Mouse (Mus musculus) spleen, adult 2 months (tissue): ENCODE results near the gene Serf2. TPM values are rescaled to one million over a fixed set of nuclear protein-coding genes. Genes with fewer than 3 reads are reported as not detected.

Experiments used
- DNase-seq, 2 experiments: peaks; one replicate each; pipeline versions ENCODE4 v3.0.0 to v3.0.0-alpha.2; 2012 to 2021; ENCODE audit warnings: low spot score in 2 of 2, low read depth in 1 of 2
- H3K27ac ChIP-seq: fragments of 200-500 bp; 2 replicates; pipeline ENCODE4 v1.5.1; 2012; ENCODE audit warnings: low read length, inconsistent platforms; ENCODE audit not compliant: insufficient read depth
- H3K27me3 ChIP-seq: fragments of 200-500 bp; 2 replicates; pipeline ENCODE4 v1.6.1; 2012; ENCODE audit warnings: mild to moderate bottlenecking, moderate library complexity, low read length, inconsistent platforms; ENCODE audit not compliant: control insufficient read depth, insufficient read depth
- H3K36me3 ChIP-seq: fragments of 200-500 bp; 2 replicates; pipeline ENCODE4 v1.6.1; 2012; ENCODE audit warnings: mild to moderate bottlenecking, low read length, inconsistent platforms; ENCODE audit not compliant: control insufficient read depth, insufficient read depth
- H3K4me1 ChIP-seq: fragments of 200-500 bp; 2 replicates; pipeline ENCODE4 v1.6.1; 2011; ENCODE audit warnings: inconsistent platforms; ENCODE audit not compliant: control insufficient read depth, insufficient read depth, insufficient read length
- H3K4me3 ChIP-seq: fragments of 200-500 bp; 2 replicates; pipeline ENCODE4 v1.5.1; 2011; ENCODE audit warnings: mild to moderate bottlenecking, inconsistent platforms; ENCODE audit not compliant: insufficient read depth, insufficient read length; ENCODE audit errors: extremely low read depth
- CTCF ChIP-seq: fragments of 200-500 bp; IDR thresholded peaks from 2 replicates; pipeline ENCODE4 v1.5.1; 2011; ENCODE audit warnings: mild to moderate bottlenecking, inconsistent platforms; ENCODE audit not compliant: insufficient read depth, insufficient read length, insufficient replicate concordance; ENCODE audit errors: extremely low read depth
- POLR2A ChIP-seq: fragments of 200-500 bp; IDR thresholded peaks from 2 replicates; pipeline ENCODE4 v1.6.1; 2011; ENCODE audit warnings: low read depth, low read length, inconsistent platforms
- WGBS: fragments of 180-500 bp; shearing (Covaris S2); methylation state at CpG from one replicate; pipeline ENCODE4 v1.1.7; 2018; 5-methylcytosine and 5-hydroxymethylcytosine counted together
- polyA plus RNA-seq: library from polyadenylated mRNA; depleted of rRNA; stranded (reverse); fragments of >200 nt; gene quantifications from 2 replicates; pipeline ENCODE4 v1.2.3, GENCODE M21; 2012

The Serf2 gene
- polyA plus RNA-seq, 1 experiment: 206 TPM

- no peak for TF ChIP-seq CTCF
- TF ChIP-seq POLR2A: no peak
- H3K4me1 ChIP-seq: peaks cover 5% of the 10 kb centered on the region; the same call in 1 of the 2 replicates
- no peak for DNase-seq
- no peaks in the 10 kb centered on the region for H3K27me3 ChIP-seq
- no peak overlapping the region for H3K4me3 ChIP-seq
- no peak overlapping the region for H3K27ac ChIP-seq
- 84% methylated on average over 4 of the region's 4 CpGs for WGBS
- H3K36me3 ChIP-seq: peaks cover 19% of the 10 kb centered on the region
These were observed 9.2 kb upstream of the Serf2 start for GRCm38 (mm10) chr2:121439746-121440145.

DNA sequence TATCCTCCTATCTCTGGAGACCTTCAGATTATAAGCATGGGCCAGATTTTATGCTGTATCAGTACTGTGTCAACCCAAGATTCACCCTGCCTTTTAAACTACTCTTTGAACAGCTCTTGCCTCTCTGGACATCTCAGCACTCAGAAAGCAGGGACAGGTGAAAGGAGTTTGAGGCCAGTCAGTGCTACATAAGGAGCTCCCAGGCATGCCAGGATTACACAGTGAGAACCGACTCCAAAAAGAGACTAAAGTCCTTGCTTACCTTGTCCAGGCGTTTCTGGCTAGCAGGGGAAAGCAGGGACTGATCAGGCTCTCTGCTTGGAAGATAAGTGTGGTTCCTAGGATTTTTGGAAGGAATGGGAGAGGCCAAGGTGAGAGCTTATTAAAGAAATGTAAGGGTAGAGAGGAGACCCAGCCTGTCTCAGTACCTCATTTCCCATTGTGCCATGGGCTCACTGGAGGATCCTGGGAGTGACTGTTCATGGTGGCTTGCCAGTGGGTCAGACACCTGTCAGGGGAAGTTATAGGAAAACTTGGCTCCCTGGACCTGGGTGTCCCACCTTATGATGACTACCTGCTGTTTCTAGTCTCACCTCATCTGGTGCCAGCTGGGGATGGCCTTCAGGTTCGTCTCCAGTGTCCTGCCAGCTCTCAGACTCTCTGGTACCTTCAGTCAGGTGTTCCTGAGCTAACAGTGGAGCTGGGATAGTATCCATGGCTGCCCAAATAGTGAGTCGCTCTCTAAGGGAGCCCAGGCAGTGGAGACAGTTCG lies 8.0 kb upstream of the Serf2 start:
- Histone ChIP-seq H3K4me1 (peaks cover 5% of the 10 kb centered on the region; the same call in 1 of the 2 replicates), H3K4me3 (no peak overlapping the region), H3K36me3 (peaks cover 12% of the 10 kb centered on the region), H3K27me3 (no peaks in the 10 kb centered on the region), H3K27ac (no peak overlapping the region)
- no peak for DNase-seq
- TF ChIP-seq POLR2A: no peak
- WGBS: 74% methylated on average over 5 of the region's 5 CpGs

- 14% methylated on average over 11 of the region's 11 CpGs for WGBS
- TF ChIP-seq POLR2A (no peak), CTCF (no peak)
- Histone ChIP-seq H3K4me1 (peaks cover 5% of the 10 kb centered on the region; the same call in 1 of the 2 replicates), H3K27me3 (no peaks in the 10 kb centered on the region), H3K27ac (peak overlapping the region; percentile 57), H3K36me3 (peaks cover 11% of the 10 kb centered on the region), H3K4me3 (peak overlapping the region; percentile 69)
- peak; percentile 74 to 76 for DNase-seq
These were observed 7.2 kb upstream of the Serf2 start for GRCm38 (mm10) chr2:121441800-121442199.

GRCm38 (mm10) chr2:121442259-121443067 lies 6.5 kb upstream of the Serf2 start:
- H3K4me1 ChIP-seq: peaks cover 5% of the 10 kb centered on the region; the same call in 1 of the 2 replicates
- 1% methylated on average over 30 of the region's 30 CpGs for WGBS
- peak overlapping the region; percentile 58 for H3K27ac ChIP-seq

DNA sequence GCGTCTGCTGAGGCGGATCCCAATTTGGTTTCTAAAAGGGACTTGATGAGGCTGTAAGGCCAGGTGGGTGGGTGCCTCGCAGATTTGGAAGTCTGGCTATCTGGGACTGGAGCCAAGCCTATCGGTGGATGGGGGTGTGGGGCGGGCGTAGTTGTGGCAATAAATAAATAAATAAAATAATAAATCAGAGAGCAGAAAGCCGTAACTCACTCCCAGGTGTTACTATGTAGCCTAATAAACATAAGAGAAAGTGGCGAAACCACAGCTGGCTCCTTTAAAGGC lies 6.0 kb upstream of the Serf2 start:
- no peak for TF ChIP-seq POLR2A
- TF ChIP-seq CTCF: no peak
- Histone ChIP-seq H3K36me3 (peaks cover 7% of the 10 kb centered on the region), H3K4me1 (peaks cover 5% of the 10 kb centered on the region; the same call in 1 of the 2 replicates), H3K27ac (peak overlapping the region; percentile 58), H3K27me3 (no peaks in the 10 kb centered on the region), H3K4me3 (peak overlapping the region; percentile 69; the same call in 1 of the 2 replicates)
- peak in 1 of 2 experiments; percentile 8 for DNase-seq
- 6% methylated on average over 8 of the region's 8 CpGs for WGBS

More at GRCm38 (mm10) chr2:121442259-121443067, 6.5 kb upstream of the Serf2 start:
- H3K4me3 ChIP-seq: peak overlapping the region; percentile 69
- DNase-seq: peak; percentile 53 to 81
- no peaks in the 10 kb centered on the region for H3K27me3 ChIP-seq
- H3K36me3 ChIP-seq: peaks cover 11% of the 10 kb centered on the region
- TF ChIP-seq POLR2A (no peak), CTCF (no peak)

GRCm38 (mm10) chr2:121444178-121444577 lies 4.8 kb upstream of the Serf2 start, which contains the start of gene Ell3:
Gene Ell3, minus strand, starts transcription at chr2:121444278.
- Histone ChIP-seq H3K4me1 (peaks cover 5% of the 10 kb centered on the region; the same call in 1 of the 2 replicates), H3K4me3 (no peak within 1 kb of the TSS), H3K36me3 (peaks cover 3% of the 10 kb centered on the region), H3K27me3 (no peaks in the 10 kb centered on the region), H3K27ac (no peak within 1 kb of the TSS)
- no peak for TF ChIP-seq CTCF
- TF ChIP-seq POLR2A: no peak
- 91% methylated on average over 1 of the region's 1 CpGs for WGBS
- no peak for DNase-seq

DNA sequence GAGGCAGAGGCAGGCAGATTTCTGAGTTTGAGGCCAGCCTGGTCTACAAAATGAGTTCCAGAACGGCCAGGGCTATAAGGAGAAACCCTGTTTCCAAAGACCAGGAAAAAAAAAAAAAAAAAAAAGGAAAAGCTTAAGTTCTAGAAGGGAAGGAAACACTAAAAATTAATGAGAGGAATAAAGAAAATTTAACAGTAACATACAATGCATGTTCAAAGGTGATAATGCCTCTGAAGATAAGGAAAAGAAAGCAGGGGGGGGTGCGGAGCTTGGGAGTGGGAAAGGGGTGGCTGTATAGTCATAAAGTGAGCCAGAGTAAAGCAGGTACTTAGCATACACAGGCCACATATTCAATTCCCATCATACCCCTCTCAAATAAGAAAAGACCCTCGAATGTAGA lies 3.9 kb upstream of the Serf2 start:
- WGBS: 88% methylated on average over 3 of the region's 3 CpGs
- H3K4me1 ChIP-seq: peaks cover 6% of the 10 kb centered on the region; the same call in 1 of the 2 replicates
- no peak for DNase-seq
- TF ChIP-seq POLR2A: no peak
- TF ChIP-seq CTCF: no peak
- no peaks in the 10 kb centered on the region for H3K36me3 ChIP-seq
- H3K27ac ChIP-seq: no peak overlapping the region
- H3K4me3 ChIP-seq: no peak overlapping the region
- no peaks in the 10 kb centered on the region for H3K27me3 ChIP-seq
